Mouse (Mus musculus) frontal cortex, adult (tissue): ENCODE data around the gene Fthl17a.

ENCODE experiments used
- ATAC-seq: cut with Nextera tagmentation; 2 replicates; pipeline ENCODE4 v1.9.2; 2017; ENCODE audit warnings: mild to moderate bottlenecking, moderate library complexity, mixed read lengths; ENCODE audit not compliant: low TSS enrichment

The Fthl17a gene

DNA sequence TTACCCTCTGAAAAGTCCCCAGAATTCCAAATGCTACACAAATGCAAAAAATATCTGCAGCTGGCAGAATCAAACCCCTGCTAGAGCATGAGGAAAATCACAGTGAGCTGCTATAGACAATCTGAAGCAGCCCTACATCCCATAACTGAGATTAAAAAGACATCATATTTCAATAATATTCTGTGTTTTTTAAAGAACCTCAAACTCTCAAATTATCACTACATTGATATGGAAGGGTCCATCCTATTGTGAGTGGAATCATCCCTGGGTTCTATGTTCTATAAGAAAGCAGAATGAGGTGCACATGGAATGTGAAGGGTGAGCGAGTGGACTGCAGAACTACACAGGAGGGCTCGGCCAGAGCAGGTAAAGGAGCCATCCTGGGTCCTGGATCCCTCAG, at the start of gene Fthl17a:
Gene Fthl17a, plus strand, starts transcription at position 301 of the 400 bp plus-strand sequence.
- ATAC-seq = no peak

DNA sequence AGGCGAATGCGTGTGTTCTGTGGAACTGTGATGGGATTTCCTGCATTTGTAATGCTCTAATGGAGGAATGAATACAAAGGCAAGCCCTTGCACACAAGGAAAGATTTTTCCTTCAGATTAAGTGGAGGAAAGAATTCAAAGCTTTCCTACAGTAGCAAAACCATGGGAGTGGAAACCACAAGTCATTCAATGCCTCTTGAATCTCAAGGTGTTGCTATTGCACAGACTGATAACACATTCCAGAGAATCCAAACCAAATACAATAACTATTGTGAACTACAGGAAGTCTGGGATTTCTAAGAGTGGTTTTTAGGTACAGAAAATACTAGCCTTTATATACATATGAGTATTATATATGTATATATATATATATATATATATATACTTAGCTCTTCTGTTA, 42.5 kb upstream of the Fthl17a start:
- no peak for ATAC-seq

DNA sequence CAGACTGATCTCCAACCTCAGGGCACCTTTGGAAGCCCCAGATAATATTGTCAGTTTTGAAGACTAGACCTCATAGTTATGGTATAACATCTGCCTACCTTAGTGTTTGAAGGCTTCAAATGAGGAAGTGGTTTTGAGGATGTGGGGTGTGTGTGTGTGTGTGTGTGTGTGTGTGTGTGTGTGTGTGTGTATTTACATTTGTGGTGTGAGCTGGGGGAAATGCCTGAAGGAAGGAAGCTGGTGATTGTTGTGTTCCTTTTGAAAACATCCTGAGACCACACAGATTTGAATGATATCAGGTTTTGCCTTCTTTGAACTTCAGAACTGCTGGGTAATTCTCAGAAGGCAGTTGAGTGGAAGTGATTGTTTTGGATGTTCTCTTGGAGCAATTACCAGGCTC, 22.6 kb upstream of the Fthl17a start:
- ATAC-seq = no peak

DNA sequence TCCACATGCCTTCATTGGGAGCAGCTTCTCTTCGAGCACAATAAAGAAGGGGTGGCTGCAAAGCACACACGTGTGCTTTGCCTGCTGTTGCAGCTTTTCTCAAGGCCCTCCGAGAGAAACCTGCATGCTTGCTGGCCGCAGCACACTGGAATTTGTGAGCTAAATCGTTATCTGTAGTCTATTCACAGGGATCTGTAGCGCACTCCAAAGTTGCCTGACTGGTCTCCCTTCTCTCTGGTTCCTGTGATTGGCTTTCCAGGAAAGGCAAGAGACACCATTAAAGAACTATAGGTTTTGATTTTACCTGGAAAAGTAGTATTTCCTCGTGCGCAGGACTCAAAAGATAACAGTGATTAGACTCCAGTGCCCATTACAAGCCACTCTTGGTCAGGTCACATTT, 22.3 kb downstream of the Fthl17a start:
- no peak for ATAC-seq

DNA sequence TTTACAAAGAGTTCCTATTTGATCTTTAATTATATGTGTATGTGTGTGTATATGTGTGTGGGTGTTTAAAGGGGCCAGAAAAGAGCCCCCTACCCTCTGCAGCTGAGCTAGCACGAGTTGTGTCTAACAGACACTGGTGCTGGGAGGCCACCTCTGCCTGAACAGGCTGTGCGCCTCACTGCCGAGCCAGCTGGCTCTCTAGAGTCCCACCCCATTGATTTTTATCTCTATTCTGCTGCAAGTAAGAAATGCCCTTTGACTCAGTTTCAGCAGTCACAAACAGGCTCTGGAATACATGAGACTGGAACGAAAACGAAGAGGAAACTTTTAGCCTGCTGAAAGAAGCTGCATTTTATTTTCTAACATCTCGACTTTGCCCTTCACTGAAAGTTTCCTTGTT, 22.8 kb downstream of the Fthl17a start:
- ATAC-seq = no peak

DNA sequence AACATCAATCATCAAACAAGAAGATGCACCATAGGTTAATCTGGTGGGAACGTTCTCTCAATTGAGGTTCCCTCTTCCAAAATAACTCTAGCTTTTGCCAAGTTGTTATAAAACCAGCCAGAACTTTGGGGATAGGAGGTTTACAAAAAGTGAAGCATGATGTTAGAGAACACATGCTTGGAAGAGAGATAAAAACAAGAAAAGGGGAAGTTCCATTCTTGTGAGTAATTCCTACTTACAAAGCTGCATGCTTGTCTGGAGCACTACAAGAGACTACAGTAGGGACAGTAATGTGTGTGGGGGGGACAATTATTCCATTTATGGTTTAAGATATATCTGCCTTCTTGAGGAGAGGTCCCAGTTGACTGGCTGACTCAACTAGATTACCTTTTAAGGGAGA, 40.4 kb downstream of the Fthl17a start:
- ATAC-seq = no peak

DNA sequence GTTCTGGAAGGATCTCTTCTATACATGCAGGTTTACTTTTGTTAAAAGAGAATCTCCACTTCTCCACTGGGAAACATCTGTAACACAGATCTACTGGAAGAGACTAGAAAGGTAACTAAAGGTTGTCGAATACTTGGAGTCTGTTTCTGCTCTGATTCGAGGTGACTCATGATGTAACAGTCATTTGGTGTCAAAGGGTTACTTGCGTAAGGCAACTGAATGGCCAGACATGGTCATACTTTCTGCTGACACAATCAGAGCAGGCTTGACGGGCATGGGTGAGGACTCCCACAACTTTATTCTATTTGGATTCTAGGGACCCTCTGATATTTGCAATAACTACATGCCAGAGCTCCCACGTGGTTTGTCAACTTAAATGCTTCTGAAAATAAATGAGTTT, 43.3 kb downstream of the Fthl17a start:
- ATAC-seq = no peak

DNA sequence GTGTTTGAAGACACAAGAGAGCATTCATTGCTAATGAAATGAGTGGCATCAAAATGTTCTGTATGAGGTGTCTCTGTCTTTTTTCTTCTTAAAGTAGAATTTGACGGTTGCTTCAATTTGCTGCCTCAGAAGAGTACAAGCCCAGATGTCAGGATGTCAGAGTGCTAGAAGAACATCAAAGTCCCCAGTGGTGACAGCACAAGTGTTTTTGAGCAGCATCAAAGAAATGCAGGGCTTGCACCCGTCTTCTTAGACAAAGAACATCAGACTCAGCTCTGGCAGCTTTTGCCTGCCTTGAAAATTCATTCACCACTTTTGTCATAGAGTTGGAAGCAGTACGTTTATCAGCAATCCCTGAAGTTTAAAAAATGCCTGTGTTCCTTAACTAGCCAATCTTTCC, 44.5 kb downstream of the Fthl17a start:
- no peak for ATAC-seq

DNA sequence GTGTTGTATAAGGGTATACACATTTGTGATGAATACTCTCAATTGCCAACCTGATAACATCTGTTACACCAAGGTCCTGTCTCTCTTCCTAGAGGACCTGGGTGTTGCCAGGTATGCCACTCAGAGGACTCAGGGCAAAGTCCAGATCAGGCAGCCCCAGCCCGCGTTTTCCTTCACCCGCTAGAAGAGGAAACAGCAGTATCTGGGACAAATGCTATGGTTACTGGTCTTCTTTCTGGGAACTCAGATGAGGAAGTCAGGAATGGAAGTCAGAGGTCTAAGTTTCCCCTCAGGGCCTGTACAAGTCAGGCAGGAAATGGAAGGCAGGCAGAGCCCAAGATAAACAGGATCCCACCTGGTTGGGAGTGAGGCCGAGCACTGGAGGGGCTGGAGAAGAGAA, 55.2 kb downstream of the Fthl17a start:
- no peak for ATAC-seq

DNA sequence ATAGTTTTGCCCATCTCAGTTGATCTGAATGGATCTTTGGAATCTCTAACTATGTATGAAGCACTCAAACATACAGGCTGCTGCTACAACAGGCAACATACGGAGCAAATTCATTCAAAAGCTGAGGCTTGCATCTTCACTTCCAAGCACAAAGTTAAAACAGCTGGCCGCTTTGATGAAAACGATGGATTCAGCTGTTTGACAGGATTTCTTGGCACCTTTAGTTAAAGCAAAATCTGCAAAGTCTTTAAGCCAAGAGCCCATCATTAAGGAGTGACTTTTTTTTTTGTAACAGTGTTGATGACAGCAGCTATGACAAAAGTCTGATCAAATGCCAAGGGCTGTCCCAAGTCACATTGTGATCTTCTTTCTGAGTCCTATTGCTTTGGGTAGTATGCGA, 69.1 kb downstream of the Fthl17a start:
- no peak; the same call in 1 of the 2 replicates for ATAC-seq

DNA sequence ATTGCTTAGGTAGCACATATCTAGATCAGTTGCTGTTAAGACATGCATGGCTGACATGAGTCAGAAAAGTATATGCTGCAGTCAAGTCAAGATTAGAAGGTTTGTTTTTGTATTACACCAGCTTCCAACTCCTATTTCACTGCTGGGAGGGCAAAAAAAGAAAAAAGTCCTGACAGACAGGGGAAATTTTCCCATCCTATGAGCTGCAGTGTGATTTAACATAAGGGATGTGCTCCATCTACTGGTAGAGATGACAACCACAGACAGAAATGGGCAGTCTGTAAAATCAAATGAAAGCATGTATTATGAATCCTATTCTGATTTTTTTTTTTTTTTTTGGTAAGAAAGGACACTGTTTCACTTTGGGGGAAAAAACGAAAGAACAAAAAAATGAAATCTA, 69.7 kb downstream of the Fthl17a start:
- ATAC-seq = peak; percentile 82
